Mouse (Mus musculus) liver, embryonic 14.5 days (tissue): ENCODE results near the gene Sec1. TPM values are rescaled to one million over a fixed set of nuclear protein-coding genes. Genes with fewer than 3 reads are reported as not detected.

ENCODE experiments used
- ATAC-seq: fragments of 200-750 bp; cut with Nextera tagmentation; 2 replicates; pipeline ENCODE4 v1.8.0; 2017; ENCODE audit warnings: moderate number of reproducible peaks, mild to moderate bottlenecking, moderate library complexity; ENCODE audit not compliant: insufficient read depth
- DNase-seq, 3 experiments: peaks; one replicate each; pipeline ENCODE4 v3.0.0-alpha.2; 2012 to 2013; ENCODE audit warnings: low read depth in 3 of 3, low spot score in 3 of 3
- H3K27ac ChIP-seq: fragments of 300-500 bp; sonication (generic); 2 replicates; pipeline ENCODE4 v1.5.1; 2014; ENCODE audit warnings: moderate library complexity, mild to moderate bottlenecking, control low read depth, inconsistent platforms
- H3K27me3 ChIP-seq: fragments of 300-500 bp; sonication (generic); 2 replicates; pipeline ENCODE4 v1.6.1; 2014; ENCODE audit warnings: mild to moderate bottlenecking, low read length, moderate library complexity; ENCODE audit not compliant: control insufficient read depth, insufficient read depth
- H3K36me3 ChIP-seq: fragments of 300-500 bp; sonication (generic); replicated peaks from 2 replicates; pipeline ENCODE4 v1.6.1; 2014; ENCODE audit warnings: low read depth; ENCODE audit not compliant: control insufficient read depth, insufficient read depth
- H3K4me1 ChIP-seq, 2 experiments: fragments of 200-500 bp in 1 of 2; fragments of 300-500 bp in 1 of 2; sonication (generic) in 1 of 2; replicated peaks; 2 replicates each; pipeline ENCODE4 v1.6.1; 2012 to 2014; ENCODE audit warnings: antibody characterized with exemption in 1 of 2, inconsistent platforms in 1 of 2, low read length in 1 of 2; ENCODE audit not compliant: control insufficient read depth in 2 of 2, insufficient read depth in 2 of 2
- H3K4me2 ChIP-seq: fragments of 300-500 bp; sonication (generic); 2 replicates; pipeline ENCODE4 v1.6.1; 2014; ENCODE audit warnings: low read depth, mild to moderate bottlenecking, control low read depth, moderate library complexity
- H3K4me3 ChIP-seq, 2 experiments: fragments of 200-500 bp in 1 of 2; fragments of 300-500 bp in 1 of 2; sonication (generic) in 1 of 2; 2 replicates each; pipeline ENCODE4 v1.5.1; 2012 to 2014; ENCODE audit warnings: low read depth in 2 of 2, low read length in 2 of 2, mild to moderate bottlenecking in 2 of 2, control low read depth in 1 of 2, inconsistent platforms in 1 of 2, moderate library complexity in 1 of 2; ENCODE audit not compliant: insufficient read depth in 1 of 2
- H3K9ac ChIP-seq: fragments of 300-500 bp; sonication (generic); replicated peaks from 2 replicates; pipeline ENCODE4 v1.6.1; 2014; ENCODE audit warnings: mild to moderate bottlenecking, control low read depth, moderate library complexity
- H3K9me3 ChIP-seq: fragments of 300-500 bp; sonication (generic); 2 replicates; pipeline ENCODE4 v1.6.1; 2016; ENCODE audit warnings: low read length, mixed read lengths; ENCODE audit not compliant: control insufficient read depth
- CTCF ChIP-seq: IDR thresholded peaks from 2 replicates; pipeline ENCODE4 v1.5.1; 2016; ENCODE audit warnings: antibody characterized with exemption, low read depth, control low read depth
- EP300 ChIP-seq: IDR thresholded peaks from 2 replicates; pipeline ENCODE4 v1.6.1; 2016; ENCODE audit warnings: antibody characterized with exemption, low read depth
- WGBS: fragments of 180-500 bp; shearing (Covaris S2); extraction: QIAGEN DNeasy Blood & Tissue Kit; methylation state at CpG from one replicate; pipeline ENCODE4 v1.1.7; 2014; ENCODE audit not compliant: insufficient replicate concordance; 5-methylcytosine and 5-hydroxymethylcytosine counted together
- polyA plus RNA-seq, 2 experiments: library from polyadenylated mRNA; depleted of rRNA in 1 of 2; stranded (reverse) in 1 of 2; unstranded in 1 of 2; fragments of >200 nt; fragmentation: Nextera tagmentation in 1 of 2; extraction: Ambion mirVana in 1 of 2; gene quantifications; 2 replicates each; pipeline versions ENCODE4 v1.2.1 to v1.2.3; 2012 to 2014

Sec1 gene
- polyA plus RNA-seq, 2 experiments, result 0.02 TPM; not detected in 1

- DNase-seq, result no peak
- no peaks in the 10 kb centered on the region for H3K27me3 ChIP-seq
- no peak overlapping the region for H3K9ac ChIP-seq
- H3K4me2 ChIP-seq, result peak overlapping the region; percentile 64
- WGBS, result 40% methylated on average over 16 of the region's 16 CpGs
- H3K4me3 ChIP-seq, result peak overlapping the region; percentile 32 to 36
- no peaks in the 10 kb centered on the region for H3K9me3 ChIP-seq
- ATAC-seq, result no peak
- H3K36me3 ChIP-seq, result no peaks in the 10 kb centered on the region
- H3K27ac ChIP-seq, result no peak overlapping the region
- no peak for TF ChIP-seq EP300
- TF ChIP-seq CTCF, result no peak
- H3K4me1 ChIP-seq, result peaks cover 0 to 7% of the 10 kb centered on the region in 2 experiments; a peak in 1 of 4 replicates
These were observed 51.5 kb downstream of the Sec1 start for GRCm38 (mm10) chr7:45642503-45643255.

DNA sequence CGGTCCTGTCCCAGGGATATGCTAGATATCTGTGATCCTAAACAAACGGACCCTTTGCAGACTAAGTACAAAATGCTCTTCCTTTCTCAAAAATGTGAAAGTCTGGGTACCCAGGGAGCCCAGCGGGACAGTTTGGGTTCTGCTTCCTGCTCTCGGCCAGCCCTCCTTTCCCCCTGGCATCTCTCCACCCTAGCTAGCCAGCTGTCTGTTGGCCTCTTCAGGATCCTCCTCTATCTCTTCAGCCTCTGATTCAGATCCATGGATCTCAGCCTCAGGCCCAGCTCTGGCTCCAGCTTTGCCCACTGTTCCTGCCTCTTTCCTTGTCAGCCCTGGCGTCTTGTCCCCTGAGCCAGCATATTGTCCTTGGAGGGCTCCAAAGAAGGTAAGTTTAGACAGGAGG lies 52.1 kb downstream of the Sec1 start:
- Histone ChIP-seq H3K27me3 (no peaks in the 10 kb centered on the region), H3K4me2 (no peak overlapping the region), H3K9ac (no peak overlapping the region), H3K27ac (no peak overlapping the region), H3K4me3 (no peak overlapping the region), H3K36me3 (no peaks in the 10 kb centered on the region), H3K4me1 (peaks cover 0 to 7% of the 10 kb centered on the region in 2 experiments; a peak in 1 of 4 replicates), H3K9me3 (no peaks in the 10 kb centered on the region)
- TF ChIP-seq EP300, result no peak
- TF ChIP-seq CTCF, result no peak
- no peak for ATAC-seq
- WGBS, result 53% methylated on average over 5 of the region's 5 CpGs
- DNase-seq, result no peak

DNA sequence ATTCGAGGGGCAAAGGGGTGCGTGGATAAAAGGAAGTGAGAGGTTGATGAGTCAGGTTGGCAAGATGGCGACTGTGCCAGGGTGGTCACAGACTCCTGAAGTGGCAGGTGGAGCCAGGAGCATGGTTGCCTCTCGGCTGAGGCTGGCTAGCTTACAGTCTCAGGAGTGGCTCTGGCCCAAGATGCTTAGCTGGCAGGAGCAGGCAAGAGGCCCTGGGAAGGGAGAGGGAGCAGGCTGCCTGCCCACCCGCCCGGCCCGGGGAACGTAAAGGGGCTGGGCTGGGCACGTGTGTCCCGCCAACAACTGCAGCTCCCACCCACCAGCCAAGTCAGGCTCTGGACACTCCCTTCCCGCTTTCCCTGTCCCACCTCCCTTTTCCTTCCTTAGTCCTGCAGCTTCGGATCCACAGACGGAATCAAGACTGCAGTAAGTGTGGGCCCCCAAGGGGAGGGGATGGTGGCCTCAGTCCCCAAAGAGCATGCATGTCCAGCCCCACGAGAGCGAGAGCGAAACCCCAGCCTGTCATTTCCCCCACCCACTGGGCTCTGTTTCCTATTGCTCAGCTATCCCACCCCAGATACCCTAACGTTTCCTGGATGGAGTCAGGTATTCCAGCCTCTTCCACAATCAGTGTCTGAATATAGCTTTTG lies 52.7 kb downstream of the Sec1 start:
- peaks cover 0 to 7% of the 10 kb centered on the region in 2 experiments; a peak in 1 of 4 replicates for H3K4me1 ChIP-seq
- H3K9me3 ChIP-seq, result no peaks in the 10 kb centered on the region
- no peak overlapping the region for H3K4me2 ChIP-seq
- no peak overlapping the region for H3K4me3 ChIP-seq
- no peak overlapping the region for H3K27ac ChIP-seq
- H3K36me3 ChIP-seq, result no peaks in the 10 kb centered on the region
- TF ChIP-seq CTCF (no peak), EP300 (no peak)
- no peaks in the 10 kb centered on the region for H3K27me3 ChIP-seq
- no peak for DNase-seq
- H3K9ac ChIP-seq, result no peak overlapping the region
- no peak for ATAC-seq
- 53% methylated on average over 17 of the region's 17 CpGs for WGBS

- H3K9ac ChIP-seq, result no peak overlapping the region
These were observed 53.8 kb downstream of the Sec1 start for GRCm38 (mm10) chr7:45640191-45640957.

DNA sequence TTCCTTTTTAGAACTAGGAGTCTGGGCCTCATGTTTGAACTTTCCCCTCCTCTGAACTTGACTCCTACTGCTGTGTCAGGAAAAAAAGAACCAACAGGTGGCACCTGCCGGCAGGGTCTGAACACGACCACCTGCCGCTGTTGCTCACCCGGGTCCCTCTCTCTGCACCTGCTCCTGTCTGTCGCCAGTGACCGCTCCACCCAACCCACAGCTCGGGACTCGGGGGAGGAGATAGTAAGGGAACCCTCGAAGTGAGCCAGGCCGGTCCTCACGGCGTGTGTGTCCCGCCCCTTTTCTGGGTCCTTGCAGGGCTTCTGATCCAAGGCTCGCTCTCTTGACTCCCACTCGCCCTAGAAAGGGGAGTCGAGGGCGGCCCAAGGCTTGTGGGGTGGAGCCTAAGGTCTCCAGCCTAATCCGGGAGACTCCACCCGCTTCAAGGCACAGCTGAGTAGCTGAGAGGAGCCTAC lies 54.6 kb downstream of the Sec1 start, which contains the start of gene Mamstr:
TSS of gene Mamstr (plus strand) at position 417 of the 467 bp plus-strand sequence.
- Histone ChIP-seq H3K4me1 (peaks cover 0 to 7% of the 10 kb centered on the region in 2 experiments; a peak in 2 of 4 replicates), H3K4me2 (no peak within 1 kb of the TSS), H3K9ac (no peak within 1 kb of the TSS), H3K4me3 (no peak within 1 kb of the TSS), H3K36me3 (no peaks in the 10 kb centered on the region), H3K27ac (no peak within 1 kb of the TSS), H3K27me3 (no peaks in the 10 kb centered on the region), H3K9me3 (no peaks in the 10 kb centered on the region)
- TF ChIP-seq CTCF (no peak), EP300 (no peak)
- ATAC-seq, result no peak
- no peak for DNase-seq
- 54% methylated on average over 19 of the region's 19 CpGs for WGBS

More at GRCm38 (mm10) chr7:45640191-45640957, 53.8 kb downstream of the Sec1 start:
- TF ChIP-seq EP300 (no peak), CTCF (no peak)
- DNase-seq (no peak), ATAC-seq (no peak)
- 70% methylated on average over 19 of the region's 19 CpGs for WGBS
- Histone ChIP-seq H3K4me2 (no peak overlapping the region), H3K36me3 (no peaks in the 10 kb centered on the region), H3K4me1 (peaks cover 0 to 7% of the 10 kb centered on the region in 2 experiments; a peak in 2 of 4 replicates), H3K27me3 (no peaks in the 10 kb centered on the region), H3K9me3 (no peaks in the 10 kb centered on the region), H3K4me3 (no peak overlapping the region), H3K27ac (no peak overlapping the region)
